Mouse (Mus musculus) urinary bladder, postnatal 10 days (tissue): ENCODE data around the gene Spata33.
A peak's percentile ranks its signal among the peaks of the same experiment; 100 is the strongest.
"Not testable (repeated sequence)": the region's sequence is repeated elsewhere in the genome, so short reads cannot be mapped to it uniquely, and the experiment has no call there.

Experiments used
- DNase-seq: peaks from one replicate; pipeline ENCODE4 v3.0.0; 2022; ENCODE audit warnings: low spot score

The Spata33 gene

GRCm38 (mm10) chr8:123233300-123233699 is 20.7 kb downstream of the Spata33 start:
- DNase-seq: no peak

DNA sequence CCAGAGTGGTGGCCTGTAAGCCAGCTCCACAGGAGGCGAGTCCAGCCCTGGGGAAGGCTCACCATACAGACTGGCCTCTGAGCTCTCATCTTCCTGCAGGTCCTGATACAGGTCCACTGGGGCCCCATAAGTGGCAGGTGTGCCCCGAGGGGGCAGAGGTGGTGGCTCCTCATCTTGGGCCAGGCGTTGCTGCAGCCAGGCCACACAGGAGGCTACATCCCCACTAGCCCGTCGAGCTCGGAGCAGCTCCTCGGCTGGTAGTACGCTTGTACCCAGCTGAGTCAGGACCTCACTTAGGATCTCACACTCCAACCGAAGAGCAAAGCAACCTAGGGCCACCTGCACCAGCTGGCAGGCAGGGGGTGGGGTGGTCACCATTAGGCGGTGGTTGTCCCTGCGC is 21.1 kb downstream of the Spata33 start:
- DNase-seq: no peak

- no peak for DNase-seq
These were observed 22.4 kb downstream of the Spata33 start for GRCm38 (mm10) chr8:123234918-123235519.

DNA sequence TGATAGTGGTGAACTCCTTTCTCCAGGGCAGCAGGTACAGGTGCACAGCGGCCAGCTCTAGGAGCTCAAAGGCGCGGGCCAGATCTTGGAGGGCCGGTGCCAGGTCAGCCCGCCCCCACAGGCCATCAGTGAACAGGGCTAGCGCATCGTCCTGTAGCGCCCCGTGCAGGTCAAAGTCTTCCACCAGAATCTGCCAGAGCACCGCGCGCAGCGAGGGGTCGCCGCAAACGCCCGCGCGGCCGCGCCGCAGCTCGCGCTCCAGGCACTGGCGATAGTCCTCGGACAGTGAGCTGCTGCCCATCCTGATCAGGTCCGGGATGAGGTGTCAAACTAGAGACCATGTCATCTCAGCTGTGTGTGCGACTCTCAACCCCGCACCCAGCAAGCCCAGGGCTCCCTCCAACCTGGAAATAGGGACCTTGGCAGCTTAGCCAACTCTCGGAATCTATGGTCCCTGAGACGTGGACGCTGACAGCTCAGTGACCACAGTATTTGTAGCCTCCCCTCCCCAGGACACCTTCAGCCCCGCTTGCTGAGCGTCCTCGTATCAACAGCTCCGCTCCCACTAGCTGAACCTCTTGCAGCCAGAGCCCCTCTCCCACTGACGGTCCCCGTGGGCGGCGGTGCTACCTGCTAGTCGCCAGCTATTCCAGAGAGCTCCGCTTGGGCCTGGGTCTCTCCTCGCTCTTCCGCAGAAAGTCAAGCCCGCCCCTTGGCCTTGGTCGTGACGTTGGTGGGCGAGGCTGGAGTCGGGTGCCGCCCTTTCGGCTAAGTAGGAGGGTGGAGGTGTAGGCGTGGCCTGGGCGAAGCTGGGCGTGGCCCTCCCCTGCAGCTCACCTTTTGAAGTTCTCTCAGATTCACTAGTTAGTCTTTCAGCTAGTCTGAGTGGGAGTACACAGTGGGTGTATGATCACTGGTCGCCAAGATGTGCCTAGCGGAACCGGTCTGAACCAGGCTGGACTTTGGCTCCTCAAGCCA is 23.2 kb downstream of the Spata33 start, which contains the start of gene Spata2l:
Gene Spata2l, minus strand, starts transcription at position 714 of the 978 bp plus-strand sequence.
- peak; percentile 45 for DNase-seq

GRCm38 (mm10) chr8:123239398-123239797 is 26.8 kb downstream of the Spata33 start:
- DNase-seq: no peak

DNA sequence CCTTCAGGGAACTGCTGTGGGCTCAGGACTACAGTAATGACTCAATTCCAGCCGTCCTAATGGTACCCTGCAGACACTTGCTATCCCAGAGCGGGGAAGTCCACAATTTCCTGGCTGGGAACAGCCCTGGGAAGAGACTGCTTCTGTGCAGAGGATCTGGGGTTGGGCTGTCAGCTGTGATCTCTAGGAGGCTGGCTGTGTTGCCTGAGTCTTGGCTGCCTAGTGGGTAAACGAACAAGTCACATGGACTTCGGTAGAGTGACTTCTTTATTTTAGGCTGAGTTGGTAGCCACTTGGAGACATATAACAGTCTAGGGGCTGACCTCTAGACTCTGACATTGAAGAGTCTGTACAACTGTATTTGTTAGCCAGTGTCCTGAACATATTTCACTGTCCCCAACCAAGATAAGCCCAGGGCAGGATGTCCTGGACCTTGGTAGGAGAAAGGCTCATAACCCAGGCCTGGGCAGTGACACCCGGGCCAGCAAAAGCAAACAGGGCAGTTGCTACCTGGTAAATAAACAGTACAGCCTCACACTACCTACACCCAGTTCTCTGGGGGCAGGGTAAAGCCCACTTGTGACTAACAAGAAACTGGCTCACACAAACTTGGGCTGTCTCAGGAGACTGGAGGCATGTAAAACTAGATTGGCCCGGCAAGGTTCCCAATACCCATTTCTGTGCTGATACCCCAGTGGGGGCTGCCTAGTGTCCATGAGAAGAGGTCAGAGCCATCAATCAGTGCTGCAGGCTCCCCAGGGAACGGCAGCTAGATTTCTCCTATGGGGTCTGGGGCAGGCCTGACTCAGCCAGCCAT is 29.7 kb downstream of the Spata33 start:
- no peak for DNase-seq

GRCm38 (mm10) chr8:123243053-123243452 is 30.4 kb downstream of the Spata33 start:
- DNase-seq: no peak

- DNase-seq: no peak
These were observed 31.8 kb downstream of the Spata33 start for GRCm38 (mm10) chr8:123244382-123244781.

DNA sequence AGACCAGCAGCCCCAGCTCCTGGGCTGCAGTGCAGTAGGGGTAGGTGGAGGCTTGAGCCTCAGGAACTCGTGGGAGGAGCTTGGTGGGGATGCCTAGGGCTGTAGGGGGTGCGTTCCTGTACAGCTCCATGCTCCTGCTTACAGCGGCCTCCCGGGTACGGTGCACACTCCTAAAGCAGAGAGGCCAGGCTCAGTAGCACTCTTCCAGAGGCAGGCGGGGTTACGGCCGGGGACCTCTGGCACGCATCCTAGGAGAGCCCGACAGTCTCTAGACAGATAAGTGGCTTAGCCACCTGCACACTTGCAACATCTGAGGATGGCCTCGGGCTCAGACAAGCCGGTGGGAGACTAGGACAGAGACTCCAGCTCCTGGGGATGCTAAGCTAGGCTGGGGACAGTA is 32.9 kb downstream of the Spata33 start:
- no peak for DNase-seq

DNA sequence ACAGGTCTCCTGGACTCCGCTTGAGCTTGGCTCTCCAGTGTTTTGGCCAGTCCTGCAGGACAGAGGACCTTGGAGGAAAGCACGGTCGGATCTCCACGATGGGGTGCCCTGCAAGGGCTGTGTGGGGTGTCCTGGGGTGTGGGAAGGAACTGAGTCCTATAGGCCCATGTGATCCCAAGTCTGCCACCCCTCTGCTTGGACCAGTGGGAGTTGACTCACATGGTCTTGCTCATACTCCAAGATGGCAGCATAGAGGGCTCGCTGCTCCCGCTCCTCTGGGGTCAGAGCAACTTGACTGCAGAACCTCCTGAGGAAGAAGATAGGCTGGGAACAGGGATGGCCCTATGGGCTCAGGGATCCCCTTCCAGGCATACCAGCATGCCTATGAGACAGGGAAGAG is 35.1 kb downstream of the Spata33 start:
- DNase-seq: no peak

- DNase-seq: no peak
These were observed 36.0 kb downstream of the Spata33 start for GRCm38 (mm10) chr8:123248596-123248995.

DNA sequence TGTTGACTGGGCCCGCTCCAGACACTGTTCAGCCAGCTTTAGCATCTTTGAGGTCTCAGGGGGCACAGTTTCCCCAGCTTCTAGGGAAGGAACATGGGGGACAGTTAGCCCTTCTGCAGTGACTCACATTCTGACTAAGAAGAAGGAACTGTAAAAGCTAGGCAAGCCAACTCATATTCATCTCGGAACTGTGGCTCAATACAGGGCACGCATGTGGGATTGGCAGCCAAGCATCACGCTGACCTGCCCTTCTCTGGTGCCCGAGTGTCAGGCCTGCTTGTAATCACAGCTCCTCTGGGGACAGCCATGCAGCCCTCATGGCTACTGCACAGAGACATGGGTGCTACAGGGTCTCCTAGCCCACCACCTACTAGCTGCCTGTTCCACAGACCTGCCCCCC is 38.3 kb downstream of the Spata33 start:
- no peak for DNase-seq

- no peak for DNase-seq
These were observed 40.3 kb downstream of the Spata33 start for GRCm38 (mm10) chr8:123252925-123253324.

- no peak for DNase-seq
These were observed 40.9 kb downstream of the Spata33 start for GRCm38 (mm10) chr8:123253451-123254098.

DNA sequence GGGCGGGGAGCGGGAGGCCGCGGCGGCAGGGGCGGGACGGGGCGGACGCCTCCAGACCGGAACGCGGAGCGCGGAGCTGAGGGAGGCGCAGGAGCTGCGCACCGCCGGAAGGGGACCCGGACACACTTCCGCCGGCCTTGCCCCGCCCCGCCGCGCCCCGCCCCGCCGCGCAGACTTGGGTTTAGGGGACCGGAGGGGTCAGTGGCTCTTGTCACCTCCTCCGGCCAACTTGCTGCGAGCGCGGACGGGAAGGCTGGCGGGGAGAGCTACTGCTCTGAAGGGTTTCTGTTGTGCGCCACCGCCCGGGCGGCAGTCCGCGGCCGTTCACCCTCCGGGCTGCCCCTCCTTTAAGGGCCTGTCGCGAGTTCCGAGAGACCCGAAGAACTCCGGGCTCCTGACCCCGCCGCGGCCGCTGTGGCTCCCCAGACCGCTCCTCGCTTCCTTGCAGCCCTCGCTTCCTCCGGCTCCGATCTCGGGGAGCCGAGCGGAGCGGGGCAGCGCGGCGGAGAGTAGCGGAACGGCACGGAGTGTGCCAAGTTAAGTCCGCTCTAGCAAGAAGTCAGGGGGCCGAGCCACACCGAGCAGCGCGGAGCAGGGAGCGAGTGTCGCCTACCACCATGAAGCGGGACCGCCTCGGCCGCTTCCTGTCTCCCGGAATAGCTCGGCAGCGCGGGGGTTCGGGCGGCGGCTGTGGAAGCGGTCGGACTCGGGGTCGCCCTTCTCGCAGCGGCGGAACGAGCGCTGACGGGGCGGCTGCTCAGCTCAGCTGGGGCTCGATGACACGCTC is 41.7 kb downstream of the Spata33 start, which contains the start of the genes Zfp276 and Vps9d1:
Gene Zfp276, plus strand, starts transcription at position 97 of the 787 bp plus-strand sequence.
Gene Vps9d1, minus strand, starts transcription at position 250 of the 787 bp plus-strand sequence.
- peak; percentile 65 for DNase-seq

- DNase-seq: no peak
These were observed 42.5 kb downstream of the Spata33 start for GRCm38 (mm10) chr8:123255170-123255569.

DNA sequence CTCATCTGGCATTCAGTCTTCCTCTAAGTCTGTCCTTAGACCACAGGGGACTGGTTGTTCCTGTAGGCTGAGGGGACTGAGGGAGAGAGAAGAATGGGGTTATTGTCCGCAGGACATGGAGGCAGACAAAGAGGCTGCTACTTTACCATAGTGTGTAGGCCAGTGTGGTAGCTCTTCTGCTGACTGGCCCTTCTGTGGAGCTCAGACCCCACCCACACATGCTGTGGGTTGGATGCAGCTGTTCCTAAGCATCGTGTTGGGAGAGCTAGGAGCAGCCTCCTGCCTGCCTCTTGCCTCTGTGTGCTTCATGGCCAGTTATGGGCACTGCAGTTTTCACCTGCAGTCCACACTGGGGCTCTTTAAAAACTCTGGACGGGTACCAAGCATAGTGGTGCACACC is 44.5 kb downstream of the Spata33 start:
- DNase-seq: no peak

GRCm38 (mm10) chr8:123257593-123257992 is 45.0 kb downstream of the Spata33 start:
- not testable (repeated sequence) for DNase-seq

DNA sequence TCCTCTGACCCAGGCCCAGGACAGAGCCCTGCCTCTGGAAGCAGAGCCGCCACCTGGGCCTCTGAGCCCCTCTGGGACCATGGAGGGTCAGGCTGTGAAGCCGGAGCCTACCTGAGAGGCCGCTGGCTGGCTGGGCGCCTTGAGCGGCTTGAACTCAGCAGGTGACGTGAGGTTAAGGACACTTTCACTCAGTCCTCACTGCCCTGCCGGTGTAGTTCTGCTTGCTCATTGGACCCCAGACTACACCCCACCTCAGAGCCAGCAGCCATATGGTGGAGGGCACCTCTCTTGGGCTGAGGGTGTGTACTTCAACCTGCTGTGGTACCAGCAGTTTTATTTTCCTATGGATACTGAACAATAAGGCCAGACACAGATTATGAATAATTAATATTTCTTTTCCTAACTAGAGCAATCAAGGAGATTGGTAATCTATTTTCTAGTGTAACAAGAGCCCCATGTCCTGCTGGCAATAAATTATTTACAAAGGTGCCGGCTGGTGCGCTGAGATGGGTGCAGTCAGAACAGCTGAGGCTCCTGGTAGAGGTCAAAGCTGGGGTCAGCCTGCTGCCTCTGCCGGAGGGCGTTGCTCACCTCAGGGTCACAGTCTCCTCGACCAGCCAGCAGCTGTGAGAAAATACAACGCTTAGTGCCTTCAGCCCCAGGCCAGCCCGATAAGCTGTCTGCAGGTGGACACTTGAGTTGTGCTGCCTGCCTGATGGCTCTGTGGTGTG is 55.5 kb downstream of the Spata33 start:
- no peak for DNase-seq

GRCm38 (mm10) chr8:123271147-123271546 is 58.5 kb downstream of the Spata33 start:
- no peak for DNase-seq
